Mouse (Mus musculus): Measurements from ENCODE around the gene Polr3gl.

DNA sequence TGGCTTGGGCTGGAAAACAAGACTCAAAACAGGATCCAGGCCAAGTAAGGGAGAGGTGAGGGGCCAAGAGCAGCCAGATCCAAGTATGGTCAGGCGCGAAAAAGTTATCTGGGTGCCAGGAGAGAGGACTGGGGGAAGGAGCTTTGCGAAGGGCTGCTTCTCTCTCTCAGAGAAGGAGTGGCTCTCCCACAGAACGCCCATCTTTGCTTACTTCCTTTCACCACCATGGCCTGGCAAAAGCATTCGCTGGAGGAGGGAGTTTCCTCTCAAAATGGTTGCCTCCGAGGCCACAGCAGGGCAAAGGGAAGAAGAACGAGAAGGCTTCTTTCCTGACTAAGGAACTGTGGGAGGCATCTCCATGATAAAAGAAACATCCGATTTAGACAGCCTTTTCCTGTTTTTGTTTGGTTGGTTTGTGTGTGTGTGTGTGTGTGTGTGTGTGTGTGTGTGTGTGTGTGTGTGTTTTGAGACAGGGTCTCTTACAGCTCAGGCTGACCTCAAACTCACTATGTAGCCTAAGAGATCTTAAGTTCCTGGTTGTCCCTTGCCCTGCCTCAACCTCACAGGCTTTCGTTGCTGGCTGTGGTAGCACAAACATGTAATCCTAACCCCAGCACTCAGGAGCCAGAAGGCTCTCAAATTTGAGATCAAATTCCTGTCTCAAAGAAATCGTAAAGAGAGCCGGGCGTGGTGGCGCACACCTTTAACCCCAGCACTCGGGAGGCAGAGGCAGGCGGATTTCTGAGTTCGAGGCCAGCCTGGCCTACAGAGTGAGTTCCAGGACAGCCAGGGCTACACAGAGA lies 21.9 kb downstream of the Polr3gl start:
- TF ChIP-seq CTCF (IDR thresholded peaks at IDR 0.05; ENCODE audit: control insufficient read depth, insufficient read depth, insufficient read length) (no peak), MAX (IDR thresholded peaks at IDR 0.05) (no peak), USF1 (IDR thresholded peaks at IDR 0.05; ENCODE audit: low read depth) (no peak)
